Mouse (Mus musculus) 3134 (cell line): ENCODE results near the gene Smad3.

Experiments
- DNase-seq: peaks from one replicate; pipeline ENCODE4 v3.0.0-alpha.2; 2011; ENCODE audit warnings: low spot score; ENCODE audit not compliant: insufficient read length; ENCODE audit errors: extremely low read depth

Gene Smad3

GRCm38 (mm10) chr9:63703236-63703785, 54.5 kb downstream of the Smad3 start:
- DNase-seq, result peak; percentile 35

GRCm38 (mm10) chr9:63702502-63703013, 55.2 kb downstream of the Smad3 start:
- DNase-seq, result peak; percentile 84

DNA sequence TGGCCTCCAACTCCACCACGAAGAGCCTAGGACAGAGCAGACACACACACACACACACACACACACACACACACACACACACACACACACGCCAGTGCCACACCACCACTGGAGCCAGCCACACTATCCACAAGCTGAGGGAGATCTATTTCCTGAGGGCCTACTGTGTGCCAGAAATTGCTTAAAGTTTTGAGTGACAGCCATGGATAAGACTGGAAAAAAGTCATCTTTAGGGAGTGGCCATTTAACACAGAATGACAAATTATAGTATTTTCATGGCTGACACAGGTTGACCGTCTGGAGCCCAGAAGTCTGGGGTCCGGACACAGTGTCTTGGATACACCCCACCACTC, 55.9 kb downstream of the Smad3 start:
- DNase-seq, result no peak

GRCm38 (mm10) chr9:63701258-63701956, 56.4 kb downstream of the Smad3 start:
- no peak for DNase-seq

- no peak for DNase-seq
These were observed 58.6 kb downstream of the Smad3 start for GRCm38 (mm10) chr9:63699145-63699544.

- DNase-seq, result no peak
These were observed 59.3 kb downstream of the Smad3 start for GRCm38 (mm10) chr9:63698320-63699045.

- DNase-seq, result no peak
These were observed 60.2 kb downstream of the Smad3 start for GRCm38 (mm10) chr9:63697606-63698005.

DNA sequence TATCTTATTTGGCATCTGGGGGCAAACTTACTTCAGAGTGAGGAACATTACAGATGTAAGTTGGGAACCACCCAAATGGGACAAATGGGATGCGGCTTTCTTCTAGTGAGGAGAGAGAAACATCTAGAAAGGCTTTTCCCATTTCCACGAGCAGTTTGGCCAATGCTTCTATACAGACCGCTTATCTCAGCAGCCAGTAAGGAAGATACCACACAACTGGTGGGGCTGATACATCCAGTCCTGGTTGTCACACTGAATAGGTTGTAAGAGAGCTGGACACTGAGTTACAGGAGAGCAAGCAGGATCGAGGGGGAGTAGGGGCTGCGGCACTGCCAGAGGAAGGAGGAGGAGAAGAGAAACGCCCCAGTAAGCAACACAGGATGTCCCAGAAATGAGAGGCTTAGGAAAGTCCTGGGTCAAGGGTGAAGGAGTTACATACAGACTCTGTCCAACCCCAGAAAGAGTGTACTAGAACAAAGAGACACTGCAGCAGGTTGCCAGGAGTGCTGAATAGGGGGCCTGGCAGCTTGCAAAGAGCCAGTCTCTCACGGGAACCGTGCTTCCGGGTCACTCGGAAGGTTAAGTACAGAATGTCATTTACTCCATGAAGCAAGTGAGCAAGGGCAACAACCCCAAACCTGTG, 61.2 kb downstream of the Smad3 start:
- DNase-seq, result no peak

GRCm38 (mm10) chr9:63691960-63692359, 65.8 kb downstream of the Smad3 start:
- no peak for DNase-seq

DNA sequence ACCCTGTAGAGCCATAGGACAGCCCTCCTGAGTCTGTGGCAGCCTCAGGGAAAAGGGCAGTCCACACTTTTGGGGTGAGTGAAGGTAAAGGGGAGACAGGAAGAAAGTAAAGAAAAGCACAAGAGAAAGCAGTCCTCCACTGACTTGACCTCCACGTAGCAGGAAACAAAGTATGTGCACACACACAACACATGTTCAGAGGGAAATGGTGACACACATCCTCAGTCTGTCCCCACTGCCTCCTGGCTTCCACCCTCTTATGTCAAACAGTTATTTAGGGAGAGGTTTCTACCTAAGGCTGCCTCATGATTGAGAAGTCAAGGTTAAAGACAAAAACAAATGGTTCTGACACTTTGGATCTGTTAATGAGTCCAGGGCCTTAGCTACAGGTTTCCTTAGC, 67.3 kb downstream of the Smad3 start:
- DNase-seq, result no peak

GRCm38 (mm10) chr9:63687413-63688015, 70.3 kb downstream of the Smad3 start:
- DNase-seq, result no peak

GRCm38 (mm10) chr9:63685352-63685751, 72.4 kb downstream of the Smad3 start:
- DNase-seq, result no peak

- DNase-seq, result no peak
These were observed 73.5 kb downstream of the Smad3 start for GRCm38 (mm10) chr9:63684277-63684676.

- no peak for DNase-seq
These were observed 74.9 kb downstream of the Smad3 start for GRCm38 (mm10) chr9:63682943-63683342.

DNA sequence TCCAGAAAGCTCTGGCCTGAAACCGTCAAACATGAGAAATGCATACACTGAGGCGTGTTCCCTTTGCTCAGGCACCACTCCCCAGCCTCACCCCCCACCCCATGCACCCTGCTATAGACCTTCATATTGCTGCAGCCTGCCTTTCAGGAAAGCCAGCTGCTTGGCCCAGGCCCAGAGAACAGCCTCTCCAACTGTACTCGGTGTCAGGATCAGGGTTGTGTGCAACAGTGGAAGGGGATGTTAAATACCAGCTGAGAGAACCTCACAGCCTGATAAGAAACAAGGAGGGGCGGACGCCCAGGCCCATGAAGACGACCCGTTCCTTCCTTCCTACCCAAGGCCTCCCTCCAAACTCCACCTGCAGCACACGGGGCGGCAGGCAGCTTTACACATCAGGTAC, 75.5 kb downstream of the Smad3 start:
- DNase-seq, result no peak

GRCm38 (mm10) chr9:63678076-63678475, 79.7 kb downstream of the Smad3 start:
- no peak for DNase-seq

- DNase-seq, result peak; percentile 79
These were observed 80.2 kb downstream of the Smad3 start for GRCm38 (mm10) chr9:63677621-63678020.

GRCm38 (mm10) chr9:63674613-63675012, 83.2 kb downstream of the Smad3 start:
- DNase-seq, result peak; percentile 69

DNA sequence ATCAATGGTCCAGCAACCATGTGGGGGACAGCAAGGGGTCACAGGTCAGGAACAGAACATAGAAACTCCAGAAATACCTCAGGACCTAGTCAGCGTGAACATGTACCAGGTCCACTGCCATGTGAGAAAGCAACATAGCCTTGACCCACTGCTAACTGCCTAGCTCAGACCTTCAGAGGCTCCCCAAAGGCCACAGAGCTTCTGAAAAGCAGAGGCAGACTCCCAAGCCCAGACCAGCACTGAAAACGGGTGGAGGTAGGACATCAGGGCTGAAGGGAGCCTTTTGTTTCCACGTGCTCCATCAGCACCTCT, 84.3 kb downstream of the Smad3 start:
- DNase-seq, result no peak

DNA sequence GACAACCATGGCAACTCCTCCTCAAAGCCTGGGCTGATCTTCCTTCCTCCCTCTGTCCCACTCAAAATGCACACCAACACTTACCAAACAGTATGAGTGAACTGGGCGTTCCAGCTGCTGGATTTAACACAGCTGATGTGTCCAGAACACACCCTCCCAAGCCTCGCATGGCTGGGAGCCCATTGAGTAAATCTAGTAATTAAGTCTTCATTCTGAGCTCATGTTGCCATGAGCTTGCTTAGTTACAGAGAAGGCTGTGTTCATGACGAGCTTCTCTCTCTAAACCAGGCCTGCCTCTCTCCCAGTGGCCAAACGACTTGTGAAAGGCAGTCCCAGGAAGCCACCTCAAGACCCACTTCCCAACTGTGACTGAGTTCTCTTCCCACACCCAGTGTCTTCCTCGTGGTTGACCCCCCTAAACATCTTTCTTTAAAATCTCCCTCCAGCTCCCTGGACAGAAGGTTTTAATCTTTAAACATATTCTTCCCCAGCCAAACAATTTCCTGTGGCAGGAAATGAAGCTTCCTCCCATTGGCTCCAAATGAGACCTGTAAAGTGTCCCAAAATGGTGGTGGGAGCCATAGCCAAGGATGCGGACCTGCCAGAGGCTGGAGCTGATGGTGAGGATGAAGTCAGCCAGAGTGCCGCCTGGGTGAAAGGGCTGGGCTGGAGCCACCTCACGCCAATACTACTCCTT, 84.8 kb downstream of the Smad3 start:
- DNase-seq, result no peak

DNA sequence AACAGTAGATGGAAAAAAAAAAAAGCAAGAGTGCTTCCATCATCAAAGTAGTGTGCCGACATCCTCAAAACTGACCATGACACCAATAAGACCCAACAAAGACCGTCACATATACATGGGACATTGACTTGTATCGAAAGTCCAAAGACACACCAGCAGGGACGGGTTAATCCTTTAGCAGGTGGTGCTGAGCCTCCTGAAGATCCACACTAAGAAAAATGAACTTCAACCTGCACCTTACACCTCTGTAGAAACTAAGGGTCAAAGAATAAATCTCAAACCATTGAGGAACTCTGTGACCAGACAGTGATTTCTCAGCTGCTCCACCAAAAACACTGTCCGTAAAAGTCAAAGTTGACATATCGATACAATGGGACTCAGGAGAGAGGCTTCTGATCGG, 88.0 kb downstream of the Smad3 start:
- no peak for DNase-seq
